Mouse (Mus musculus) bone marrow, adult 2 months (tissue): ENCODE measurements around the gene Minpp1.

Source experiments
- CTCF ChIP-seq: fragments of 200-500 bp; IDR thresholded peaks from 2 replicates; pipeline ENCODE4 v1.5.1; 2011; ENCODE audit warnings: low read length, control low read depth; ENCODE audit not compliant: control insufficient read depth, insufficient read depth
- POLR2A ChIP-seq: fragments of 200-500 bp; IDR thresholded peaks from 2 replicates; pipeline ENCODE4 v1.6.1; 2011; ENCODE audit warnings: low read depth, mild to moderate bottlenecking, control low read depth, low read length, borderline replicate concordance; ENCODE audit not compliant: control insufficient read depth

GRCm38 (mm10) chr19:32551442-32551841, 65.9 kb downstream of the Minpp1 start:
- no peak for TF ChIP-seq CTCF
- TF ChIP-seq POLR2A: no peak
